Mouse (Mus musculus): ENCODE measurements around the gene Dgkg. TPM values are rescaled to one million over a fixed set of nuclear protein-coding genes. Genes with fewer than 3 reads are reported as not detected.

Dgkg gene
- polyA plus RNA-seq, 1 experiment: 2.3 TPM

DNA sequence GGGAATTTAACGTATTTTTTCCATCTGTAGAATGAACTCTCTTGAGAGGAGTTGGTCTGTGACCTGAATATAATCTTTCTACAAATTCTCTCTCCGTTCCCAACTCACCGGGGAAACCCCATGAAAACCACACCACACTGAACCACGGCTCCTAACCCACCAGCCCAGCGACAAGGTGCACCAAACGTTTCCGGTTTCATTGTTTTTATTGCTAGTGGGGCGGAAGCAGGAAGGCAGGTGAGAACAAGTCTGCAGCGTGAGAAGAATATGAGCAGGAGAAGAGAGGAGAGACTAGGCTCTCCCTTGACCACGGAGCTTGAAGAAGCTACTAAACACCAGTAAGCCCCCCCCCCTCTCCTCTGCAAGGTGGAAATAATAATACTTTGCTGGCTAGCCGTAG is 190.6 kb downstream of the Dgkg start:
- Histone ChIP-seq H3K4me3 (ENCODE audit: insufficient read depth, low read length) (no peak overlapping the region), H3K4me1 (ENCODE audit: control insufficient read depth, insufficient read depth, low read length) (peaks cover 12% of the 10 kb centered on the region), H3K27ac (ENCODE audit: insufficient read depth, low read depth, low read length) (no peak overlapping the region)
- no peak for TF ChIP-seq CTCF (IDR thresholded peaks at IDR 0.05; ENCODE audit: low read depth, low read length)

DNA sequence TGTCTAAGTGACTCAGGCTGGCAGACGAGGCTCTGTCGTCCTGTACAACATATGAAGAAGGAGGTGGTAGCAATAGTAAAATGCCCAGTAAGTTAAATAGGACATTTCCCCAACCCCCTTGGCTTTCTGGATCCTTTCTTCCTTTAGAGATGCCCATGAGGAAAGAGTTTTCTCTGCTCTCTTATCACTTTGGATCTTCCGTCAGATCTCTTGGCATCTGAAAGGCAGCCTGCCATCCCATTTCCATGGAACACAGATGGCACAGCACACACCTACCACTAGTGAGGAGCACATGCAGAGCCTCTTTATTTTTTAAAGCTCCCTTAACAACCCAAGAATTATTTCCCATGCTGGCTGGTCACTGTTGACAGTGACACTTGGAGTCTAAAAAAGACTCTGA is 194.8 kb downstream of the Dgkg start:
- no peak overlapping the region for H3K4me3 ChIP-seq (ENCODE audit: insufficient read depth, low read length)
- TF ChIP-seq CTCF (IDR thresholded peaks at IDR 0.05; ENCODE audit: low read depth, low read length) (no peak), POLR2A (IDR thresholded peaks at IDR 0.05; ENCODE audit: borderline replicate concordance, low read depth, low read length) (no peak)
- no peak overlapping the region for H3K27ac ChIP-seq (ENCODE audit: insufficient read depth, low read depth, low read length)
- H3K4me1 ChIP-seq (ENCODE audit: control insufficient read depth, insufficient read depth, low read length): peaks cover 14% of the 10 kb centered on the region

DNA sequence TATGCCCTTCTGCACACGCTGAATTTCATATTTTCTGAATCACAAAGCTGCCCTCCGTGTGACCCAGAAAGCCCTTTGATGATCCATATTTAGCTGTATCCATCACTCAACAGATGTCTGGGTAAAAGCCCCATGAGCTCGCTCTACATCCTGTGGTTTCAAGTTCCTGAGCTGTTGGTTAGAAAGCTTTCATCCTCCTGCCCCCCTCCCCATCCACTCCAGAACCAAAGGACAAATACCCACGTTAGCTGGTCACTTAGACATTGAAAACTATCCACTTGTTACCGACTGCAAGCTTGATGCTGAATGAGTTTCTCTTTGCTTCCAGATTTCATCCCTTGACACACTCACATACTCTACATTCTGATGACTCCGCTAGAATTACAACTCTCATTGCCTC is 195.3 kb downstream of the Dgkg start:
- TF ChIP-seq POLR2A (IDR thresholded peaks at IDR 0.05; ENCODE audit: borderline replicate concordance, low read depth, low read length) (no peak), CTCF (IDR thresholded peaks at IDR 0.05; ENCODE audit: low read depth, low read length) (no peak)
- Histone ChIP-seq H3K4me3 (ENCODE audit: insufficient read depth, low read length) (no peak overlapping the region), H3K27ac (ENCODE audit: insufficient read depth, low read depth, low read length) (no peak overlapping the region), H3K4me1 (ENCODE audit: control insufficient read depth, insufficient read depth, low read length) (peaks cover 14% of the 10 kb centered on the region)

DNA sequence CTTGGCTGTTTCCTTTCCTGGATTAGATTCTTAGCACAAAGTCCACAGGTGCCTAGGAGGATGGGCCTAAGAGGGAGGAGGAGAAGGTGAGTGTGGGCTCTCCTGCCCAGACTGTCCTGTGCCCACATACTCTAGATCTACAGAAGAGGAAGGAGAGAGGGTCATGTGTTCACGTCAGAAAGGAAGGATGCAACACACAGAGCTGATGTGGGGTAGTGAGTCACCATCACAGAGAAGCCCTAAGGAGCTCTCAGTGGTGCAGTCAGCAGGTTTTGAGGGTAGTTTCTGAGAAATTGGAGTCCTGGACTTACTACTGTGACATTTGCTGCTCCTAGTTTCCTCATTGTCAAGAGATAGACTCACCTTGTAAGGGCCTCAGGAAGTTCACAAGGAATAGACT is 196.1 kb downstream of the Dgkg start:
- TF ChIP-seq POLR2A (IDR thresholded peaks at IDR 0.05; ENCODE audit: borderline replicate concordance, low read depth, low read length) (no peak), CTCF (IDR thresholded peaks at IDR 0.05; ENCODE audit: low read depth, low read length) (no peak)
- Histone ChIP-seq H3K4me1 (ENCODE audit: control insufficient read depth, insufficient read depth, low read length) (peaks cover 14% of the 10 kb centered on the region), H3K27ac (ENCODE audit: insufficient read depth, low read depth, low read length) (peak overlapping the region; percentile 39; the same call in 1 of the 2 replicates), H3K4me3 (ENCODE audit: insufficient read depth, low read length) (no peak overlapping the region)

DNA sequence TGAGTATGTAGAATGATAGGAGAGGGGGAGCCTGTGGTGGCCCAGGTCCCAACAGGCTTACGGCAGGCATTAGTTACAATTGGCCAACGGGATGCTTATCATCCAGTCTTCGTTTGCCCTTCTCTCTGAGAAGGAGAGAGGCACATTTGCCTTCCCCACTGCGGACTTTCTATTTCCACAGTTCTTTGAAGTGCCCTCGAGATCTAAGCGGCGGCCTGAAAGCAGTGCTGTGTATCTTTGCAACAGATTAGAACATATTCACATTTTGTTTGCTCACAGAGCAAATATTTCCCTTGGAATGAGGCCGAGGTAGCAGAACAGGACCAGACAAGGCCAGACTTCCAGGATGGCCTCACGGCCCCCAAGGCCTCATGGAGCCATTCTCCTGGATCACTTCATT is 204.9 kb downstream of the Dgkg start:
- no peak overlapping the region for H3K27ac ChIP-seq (ENCODE audit: insufficient read depth, low read depth, low read length)

DNA sequence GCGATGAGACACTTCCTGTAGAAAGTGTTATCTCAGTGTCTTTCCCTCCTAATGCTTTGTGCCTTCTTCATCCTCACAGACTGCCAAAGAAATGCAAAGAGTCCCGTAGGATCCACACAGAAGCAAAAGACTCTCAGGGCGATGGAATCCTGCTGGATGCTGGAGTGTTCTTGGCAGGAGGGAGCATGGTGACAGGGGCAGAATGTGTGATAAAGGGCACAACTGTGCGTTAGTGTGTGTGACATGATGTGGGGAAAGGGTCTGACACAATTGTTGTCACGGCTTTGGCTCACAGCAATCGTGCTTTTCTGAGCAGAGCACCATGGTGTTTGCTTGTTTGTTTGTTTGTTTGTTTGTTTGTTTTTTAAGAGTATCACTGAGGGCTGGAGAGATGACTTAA is 208.9 kb downstream of the Dgkg start:
- Histone ChIP-seq H3K4me1 (ENCODE audit: control insufficient read depth, insufficient read depth, low read length) (peaks cover 36% of the 10 kb centered on the region), H3K27ac (ENCODE audit: insufficient read depth, low read depth, low read length) (no peak overlapping the region), H3K4me3 (ENCODE audit: insufficient read depth, low read length) (no peak overlapping the region)
- TF ChIP-seq POLR2A (IDR thresholded peaks at IDR 0.05; ENCODE audit: borderline replicate concordance, low read depth, low read length) (no peak), CTCF (IDR thresholded peaks at IDR 0.05; ENCODE audit: low read depth, low read length) (no peak)

More for the DNA sequence above, 204.9 kb downstream of the Dgkg start:
- Histone ChIP-seq H3K4me1 (ENCODE audit: control insufficient read depth, insufficient read depth, low read length) (peaks cover 4% of the 10 kb centered on the region; the same call in 1 of the 2 replicates), H3K4me3 (ENCODE audit: insufficient read depth, low read length) (no peak overlapping the region)
- no peak for TF ChIP-seq POLR2A (IDR thresholded peaks at IDR 0.05; ENCODE audit: borderline replicate concordance, low read depth, low read length)
- no peak for TF ChIP-seq CTCF (IDR thresholded peaks at IDR 0.05; ENCODE audit: low read depth, low read length)

DNA sequence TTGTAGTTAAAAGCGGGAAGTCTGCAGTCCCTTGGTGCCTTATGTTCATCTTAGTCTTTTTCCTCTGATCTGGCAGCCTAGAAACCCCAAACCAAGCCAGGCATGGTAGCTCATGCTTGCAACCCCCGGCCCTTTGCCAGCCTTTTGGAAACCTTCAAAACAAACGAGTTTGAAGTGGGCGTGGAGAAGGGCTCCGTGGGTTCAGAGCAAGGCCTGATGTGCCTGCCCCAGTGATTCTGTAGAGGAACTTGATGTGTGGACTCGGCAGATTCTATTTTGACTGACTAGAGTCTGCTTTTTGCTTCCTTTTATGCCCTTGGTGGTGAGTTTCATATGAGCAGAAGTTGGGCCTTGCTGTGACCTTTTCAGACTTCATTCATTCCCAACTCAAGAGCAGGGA is 212.2 kb downstream of the Dgkg start:
- Histone ChIP-seq H3K4me3 (ENCODE audit: insufficient read depth, low read length) (peak overlapping the region; percentile 32), H3K4me1 (ENCODE audit: control insufficient read depth, insufficient read depth, low read length) (peaks cover 56% of the 10 kb centered on the region), H3K27ac (ENCODE audit: insufficient read depth, low read depth, low read length) (peak overlapping the region; percentile 98)
- TF ChIP-seq CTCF (IDR thresholded peaks at IDR 0.05; ENCODE audit: low read depth, low read length) (no peak), POLR2A (IDR thresholded peaks at IDR 0.05; ENCODE audit: borderline replicate concordance, low read depth, low read length) (no peak)

DNA sequence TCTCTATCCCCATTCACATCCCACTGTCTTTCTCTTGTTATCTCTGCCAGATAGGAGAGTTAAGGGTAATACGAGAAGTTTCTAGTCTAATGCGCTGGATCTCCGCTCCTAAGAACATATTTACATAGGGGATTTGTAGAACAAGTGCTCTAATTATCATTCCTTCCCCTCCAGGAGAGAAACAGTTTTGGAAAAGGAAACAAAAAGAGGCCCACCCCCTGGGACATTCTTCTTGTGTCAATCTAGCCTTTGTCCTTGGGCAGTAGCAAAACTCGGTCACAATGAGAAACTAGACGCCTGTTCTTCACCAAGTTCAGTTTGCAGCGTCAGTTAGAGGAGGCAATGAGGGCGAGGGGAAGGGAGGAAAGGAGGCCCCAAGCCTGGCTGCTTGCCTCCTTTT is 214.8 kb downstream of the Dgkg start:
- Histone ChIP-seq H3K27ac (ENCODE audit: insufficient read depth, low read depth, low read length) (no peak overlapping the region), H3K4me1 (ENCODE audit: control insufficient read depth, insufficient read depth, low read length) (peaks cover 52% of the 10 kb centered on the region)
- TF ChIP-seq POLR2A (IDR thresholded peaks at IDR 0.05; ENCODE audit: borderline replicate concordance, low read depth, low read length) (no peak), CTCF (IDR thresholded peaks at IDR 0.05; ENCODE audit: low read depth, low read length) (no peak)

DNA sequence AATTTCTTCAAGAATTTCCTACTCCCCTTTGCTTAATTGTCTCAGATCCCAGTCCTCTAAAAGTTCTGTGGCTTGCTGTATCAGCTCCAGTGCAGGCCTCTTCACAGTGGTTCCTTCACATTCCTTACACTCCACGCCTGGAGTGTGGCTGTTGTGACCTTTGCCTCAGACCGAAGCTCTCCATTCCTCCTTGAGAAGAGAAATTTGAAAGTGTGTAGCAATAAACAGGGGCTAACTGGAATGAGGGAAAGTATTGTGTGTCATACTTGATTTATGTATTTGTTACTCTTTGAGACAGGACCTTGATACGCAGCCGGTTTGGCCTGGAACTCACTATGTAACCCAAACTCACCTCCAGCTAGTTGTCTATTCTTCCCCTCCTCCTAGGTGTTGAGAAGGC is 215.7 kb downstream of the Dgkg start:
- Histone ChIP-seq H3K4me3 (ENCODE audit: insufficient read depth, low read length) (no peak overlapping the region), H3K27ac (ENCODE audit: insufficient read depth, low read depth, low read length) (no peak overlapping the region), H3K4me1 (ENCODE audit: control insufficient read depth, insufficient read depth, low read length) (peaks cover 49% of the 10 kb centered on the region)
- TF ChIP-seq CTCF (IDR thresholded peaks at IDR 0.05; ENCODE audit: low read depth, low read length): no peak
- no peak for TF ChIP-seq POLR2A (IDR thresholded peaks at IDR 0.05; ENCODE audit: borderline replicate concordance, low read depth, low read length)

More for the DNA sequence above, 214.8 kb downstream of the Dgkg start:
- no peak overlapping the region for H3K4me3 ChIP-seq (ENCODE audit: insufficient read depth, low read length)

DNA sequence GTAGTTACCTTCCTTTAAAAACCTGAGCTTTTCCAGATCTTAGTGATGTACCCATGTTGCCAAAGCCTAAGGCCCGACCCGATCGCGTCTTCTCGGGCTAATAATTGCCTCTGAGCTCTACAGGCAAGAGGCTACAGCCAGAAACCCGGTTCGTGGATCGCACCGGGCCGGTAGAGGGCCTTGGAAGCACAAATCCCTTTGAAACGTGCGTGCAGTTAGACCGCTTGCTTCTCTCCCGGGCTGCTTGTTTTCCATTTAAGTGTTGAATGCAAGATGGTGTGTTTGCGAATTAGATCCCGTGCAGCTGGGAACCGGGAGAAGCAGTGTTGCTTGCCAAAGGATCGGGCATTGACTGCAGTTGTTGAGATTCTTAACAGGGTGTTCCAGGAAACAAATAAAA is 216.8 kb downstream of the Dgkg start:
- peaks cover 44% of the 10 kb centered on the region for H3K4me1 ChIP-seq (ENCODE audit: control insufficient read depth, insufficient read depth, low read length)
- H3K27ac ChIP-seq (ENCODE audit: insufficient read depth, low read depth, low read length): peak overlapping the region; percentile 63
- TF ChIP-seq CTCF (IDR thresholded peaks at IDR 0.05; ENCODE audit: low read depth, low read length) (peak; percentile 21; the same call in 1 of the 2 replicates), POLR2A (IDR thresholded peaks at IDR 0.05; ENCODE audit: borderline replicate concordance, low read depth, low read length) (no peak)
- H3K4me3 ChIP-seq (ENCODE audit: insufficient read depth, low read length): peak overlapping the region; percentile 50
